Mouse (Mus musculus) layer of hippocampus, adult 9-11 months (tissue): Measurements from ENCODE around the gene Ogfod3.

Experiments
- DNase-seq: peaks from one replicate; pipeline ENCODE4 v3.0.0; 2022

The Ogfod3 gene

DNA sequence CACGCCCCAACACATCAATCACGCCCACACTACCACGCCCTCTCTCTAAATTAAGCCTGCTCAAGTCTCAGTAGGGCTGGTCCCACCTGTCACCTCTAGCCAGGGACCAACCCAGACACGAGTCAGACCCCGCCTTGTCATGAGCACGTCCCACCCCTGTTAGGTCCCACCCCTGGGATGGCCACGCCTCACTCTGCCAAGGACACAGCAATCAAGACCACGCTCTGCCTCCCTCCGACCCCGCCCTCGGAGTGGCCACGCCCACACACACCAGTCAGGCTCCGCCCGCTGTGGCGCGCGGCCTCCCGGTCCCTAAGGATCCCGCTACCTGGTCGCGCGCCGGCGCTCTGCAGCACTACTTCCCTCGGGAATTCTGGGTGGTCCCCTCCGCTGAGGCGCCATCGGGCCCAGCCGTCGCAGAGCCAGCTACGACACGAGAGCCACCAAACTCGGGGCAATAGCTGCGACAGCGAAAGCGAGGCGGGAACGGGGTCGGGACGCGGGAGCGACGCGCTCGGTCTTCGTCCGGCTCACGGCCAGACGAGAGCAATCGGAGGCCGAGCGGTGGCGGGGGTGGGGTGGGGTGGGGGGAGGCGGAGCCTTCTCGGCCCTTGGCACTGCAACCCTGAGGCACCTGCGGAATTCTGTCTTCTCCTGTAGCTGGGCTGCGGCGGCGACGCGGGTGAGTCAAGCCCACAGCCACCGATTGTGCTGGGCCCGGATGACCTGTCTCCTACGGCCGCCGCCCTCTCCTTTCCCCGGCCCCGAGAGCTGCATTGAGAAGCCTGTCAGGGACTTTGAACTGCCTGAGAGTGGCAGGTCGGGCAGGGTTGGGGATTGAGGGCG is at the start of gene Ogfod3, which contains the start of gene Hexdc:
Gene Ogfod3, minus strand, starts transcription at position 551 of the 846 bp plus-strand sequence.
Gene Hexdc, plus strand, starts transcription at position 273 of the 846 bp plus-strand sequence.
- DNase-seq: peak; percentile 96

DNA sequence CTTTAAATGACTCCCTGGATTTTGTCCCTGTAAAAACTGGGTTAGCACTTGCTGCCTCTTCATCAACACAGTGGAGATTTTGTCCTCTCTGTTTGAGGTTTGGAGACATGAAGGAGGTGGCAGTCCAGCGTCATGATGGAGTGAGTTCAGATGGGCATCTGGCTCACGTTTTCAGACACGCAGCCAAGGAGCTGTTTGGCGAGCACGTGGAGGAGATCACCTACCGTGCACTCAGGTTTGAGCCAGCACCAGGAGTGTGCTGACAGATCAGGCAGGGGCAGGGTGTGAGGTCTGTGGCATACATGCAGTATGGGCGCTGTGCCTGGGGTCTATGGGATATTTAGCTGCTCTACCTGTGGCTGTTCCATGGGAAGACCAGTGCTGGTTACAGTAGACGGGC is 45.7 kb upstream of the Ogfod3 start:
- DNase-seq: no peak

DNA sequence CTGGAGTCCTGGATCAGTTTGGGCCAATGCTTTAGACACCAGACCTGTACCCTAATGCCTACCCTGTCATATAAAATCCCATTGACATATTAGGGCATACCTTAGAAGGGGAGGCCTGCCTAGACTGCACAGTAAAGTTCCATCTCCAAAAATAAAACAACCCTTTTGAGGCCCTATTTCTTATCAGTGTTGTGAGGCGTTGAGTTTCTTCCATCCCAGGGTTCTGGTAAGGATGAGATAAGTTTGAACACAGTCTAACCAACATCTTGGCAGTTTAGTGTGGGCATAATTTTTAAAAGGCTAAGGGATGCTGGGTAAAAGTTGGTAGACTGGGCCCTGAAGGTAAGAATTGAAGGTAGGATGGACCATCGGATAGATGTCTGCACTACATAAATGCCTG is 35.2 kb upstream of the Ogfod3 start:
- no peak for DNase-seq

DNA sequence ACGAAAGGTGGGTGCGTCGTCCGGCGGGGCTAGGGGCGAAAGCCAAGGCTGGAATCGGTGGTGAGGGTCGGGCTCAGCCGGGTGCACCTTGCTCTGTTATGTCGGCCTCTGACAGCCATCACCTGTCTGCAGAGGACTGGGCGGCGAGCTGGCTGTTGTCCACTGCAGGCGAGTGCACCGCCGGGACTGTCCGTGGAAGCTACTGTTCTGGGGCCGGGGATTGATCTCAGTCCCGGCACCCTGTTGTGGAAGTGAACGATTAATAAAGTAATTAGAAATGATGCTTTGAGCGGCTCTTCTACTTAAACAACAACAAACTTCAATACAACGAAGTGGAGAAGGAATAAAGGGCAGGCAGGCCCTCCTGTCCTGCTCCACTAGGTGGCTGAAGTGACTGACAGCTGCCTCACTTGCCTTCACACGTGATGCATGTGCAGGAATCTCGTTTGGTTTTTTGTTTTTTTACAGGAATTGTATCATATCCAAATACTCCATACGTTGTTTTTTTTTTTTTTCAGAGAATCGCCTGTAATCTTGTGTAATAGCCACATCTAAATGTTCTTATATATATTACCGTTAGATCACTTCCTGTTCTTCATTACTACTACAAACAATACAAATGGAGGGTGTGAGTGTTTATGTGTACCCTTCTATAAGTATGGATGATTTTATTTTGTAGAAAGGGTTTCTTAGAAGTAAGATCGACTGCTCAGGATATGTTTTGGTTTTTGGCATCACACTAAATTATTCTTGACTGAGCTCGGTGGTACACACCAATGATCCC is 33.0 kb upstream of the Ogfod3 start:
- no peak for DNase-seq

DNA sequence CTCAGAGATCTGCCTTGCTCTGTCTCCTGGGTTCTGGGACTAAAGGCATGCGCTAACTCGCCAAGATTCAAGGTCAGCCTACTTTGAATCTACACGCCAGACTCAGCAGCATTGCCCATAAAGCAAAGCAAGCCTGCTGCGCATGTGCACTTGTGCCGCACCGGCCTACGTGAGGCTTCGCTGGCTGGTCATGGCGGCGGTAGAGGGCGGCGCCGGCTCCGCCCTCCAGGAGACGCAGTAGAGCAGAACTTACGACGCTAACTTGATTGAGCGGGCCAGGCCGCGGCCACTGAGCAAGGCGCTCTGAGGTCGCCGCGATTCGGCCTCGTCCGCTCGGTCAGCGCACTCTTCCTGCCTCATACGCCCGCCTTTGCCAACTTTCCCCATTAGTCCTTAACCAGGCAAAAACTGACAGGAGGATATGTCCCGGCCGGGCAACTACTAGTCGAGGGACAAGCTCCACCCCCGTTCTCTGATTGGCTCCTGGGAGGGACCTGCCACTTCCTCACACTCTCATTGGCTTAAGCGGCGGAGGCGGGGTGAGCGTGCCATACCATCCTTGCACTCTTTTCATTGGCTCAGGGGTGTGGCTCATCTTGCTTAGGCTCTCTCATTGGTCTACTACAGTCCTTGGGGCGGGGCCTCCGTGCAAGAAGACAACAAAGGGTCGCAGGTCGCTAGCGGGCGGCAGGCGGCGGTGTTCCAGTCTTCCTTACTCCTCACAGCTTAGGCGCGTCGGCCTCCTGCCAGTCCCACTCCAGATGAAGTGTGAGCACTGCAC is 32.2 kb upstream of the Ogfod3 start, which contains the start of gene Narf:
Gene Narf, plus strand, starts transcription at position 690 of the 781 bp plus-strand sequence.
- DNase-seq: peak; percentile 100

DNA sequence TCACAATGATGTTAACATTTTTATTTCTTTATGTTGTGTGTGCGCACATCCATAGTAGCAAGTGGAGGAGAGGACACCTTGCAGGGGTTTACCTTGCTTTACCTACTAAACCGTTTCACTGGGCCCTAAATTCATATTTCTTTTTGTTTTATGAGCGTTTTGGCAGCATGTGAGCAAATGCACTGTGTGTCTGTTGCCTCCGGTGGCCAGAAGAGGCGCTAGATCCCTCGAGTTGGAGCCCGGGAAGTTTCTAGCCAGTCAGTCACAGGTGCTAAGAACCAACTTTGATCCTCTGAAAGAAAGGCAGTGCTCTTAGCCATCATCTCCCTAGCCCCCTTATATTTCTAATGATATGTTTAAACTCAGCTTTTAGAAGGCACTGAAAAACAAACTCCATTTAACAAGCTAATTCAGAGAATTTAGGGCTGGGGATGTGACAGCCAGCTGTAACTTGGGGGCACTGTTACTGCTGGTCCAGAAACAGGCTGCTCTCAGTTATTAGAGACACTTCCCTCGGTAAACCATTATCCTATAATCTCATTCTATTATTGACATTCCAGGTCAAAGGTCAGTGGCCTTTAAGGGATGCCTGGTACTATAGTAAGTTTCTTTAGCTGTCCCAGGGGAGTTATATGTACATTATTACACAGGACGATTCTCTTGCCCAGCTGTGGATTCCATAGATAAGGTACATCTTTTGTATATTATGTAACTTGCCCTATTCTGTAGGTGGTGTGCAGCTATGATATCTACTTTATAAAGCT is 31.1 kb upstream of the Ogfod3 start:
- no peak for DNase-seq

DNA sequence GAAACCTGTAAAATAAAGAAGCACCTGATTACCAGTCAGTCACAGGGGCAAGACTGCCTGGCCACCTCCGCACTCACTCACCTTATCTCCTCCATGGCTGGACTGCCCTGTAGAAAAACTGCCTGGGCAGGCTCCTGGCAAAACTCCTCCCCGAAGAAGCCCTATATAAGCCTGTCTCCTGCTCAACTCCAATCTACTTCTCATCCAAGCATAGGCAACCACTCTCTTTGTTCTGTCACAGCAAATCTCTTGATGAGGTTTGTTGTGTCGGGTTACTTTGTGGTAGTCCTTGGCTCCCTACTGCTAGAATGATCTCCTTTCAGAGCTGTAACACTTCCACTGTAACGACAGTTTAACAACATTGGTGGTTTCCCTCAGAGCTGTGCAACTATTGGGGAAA is 28.2 kb upstream of the Ogfod3 start:
- DNase-seq: no peak

DNA sequence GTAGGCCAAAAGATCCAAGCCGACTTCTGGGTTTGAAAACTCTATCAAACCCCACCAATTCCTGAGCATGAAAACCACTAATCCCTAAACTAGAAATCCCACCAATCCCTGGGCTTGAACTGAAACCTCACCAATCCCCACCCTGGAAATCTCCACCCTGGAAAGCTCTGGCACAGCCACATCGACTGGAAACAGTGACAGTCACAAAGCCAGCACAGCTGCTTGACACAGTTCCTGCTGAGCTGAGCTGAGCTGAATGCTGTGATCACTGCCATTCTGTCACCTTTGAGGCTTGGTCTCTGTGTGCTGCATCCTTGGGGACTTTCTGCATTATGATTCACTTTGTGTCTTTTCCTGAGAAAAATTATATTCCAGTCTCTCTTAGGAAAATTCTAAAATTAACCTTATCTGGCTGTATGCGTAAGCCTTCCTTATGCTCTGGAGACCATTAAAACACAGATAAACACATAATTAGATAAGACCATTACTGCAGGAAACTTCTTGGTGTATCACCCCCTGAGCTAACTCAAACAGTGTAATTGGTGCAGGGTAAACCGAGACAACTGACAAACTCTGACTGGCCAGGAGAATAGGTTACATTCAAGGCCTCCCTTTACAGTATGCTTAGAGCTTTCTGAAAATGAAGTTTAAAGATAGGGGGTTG is 27.2 kb upstream of the Ogfod3 start:
- no peak for DNase-seq

DNA sequence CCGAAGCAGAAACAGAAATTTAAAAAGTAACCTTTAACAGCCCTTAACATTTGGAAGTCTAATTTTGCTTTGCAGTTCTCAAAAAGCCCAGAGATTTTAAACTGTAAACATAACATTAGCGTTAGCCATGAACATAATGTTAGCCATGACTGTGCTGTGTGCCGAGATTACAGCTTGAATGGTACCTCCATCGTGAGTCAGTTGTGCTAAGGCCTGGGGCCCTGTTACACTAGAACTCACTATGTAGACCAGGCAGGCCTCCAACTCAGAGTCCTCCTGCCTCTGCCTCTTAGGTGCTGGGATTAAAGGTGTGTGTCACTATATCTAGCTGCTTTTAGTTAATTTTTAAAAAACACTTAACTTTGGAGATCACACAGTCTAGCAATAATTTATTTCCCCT is 26.7 kb upstream of the Ogfod3 start:
- DNase-seq: no peak

DNA sequence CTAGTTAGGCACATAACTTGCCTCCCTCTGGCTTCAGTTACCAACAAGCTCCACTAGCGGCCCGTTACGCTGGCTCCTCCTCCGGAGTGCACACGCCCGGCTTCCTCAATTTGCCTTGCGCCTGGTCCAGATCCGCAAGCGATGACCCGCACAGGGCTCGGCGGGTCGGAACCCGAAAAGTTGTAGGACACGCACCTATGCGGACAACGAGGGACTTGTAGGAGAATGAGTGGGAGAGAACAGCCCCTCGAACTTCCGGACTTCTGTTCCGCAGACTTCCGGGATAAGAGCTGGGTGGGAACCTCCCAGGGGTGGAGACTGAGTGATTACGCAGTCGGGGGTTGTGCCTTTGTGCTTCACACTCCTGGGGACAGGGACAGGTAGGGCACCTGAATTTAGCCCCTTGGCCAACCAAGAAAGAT is 24.5 kb upstream of the Ogfod3 start, which contains the start of gene Cybc1:
Gene Cybc1, minus strand, starts transcription at position 305 of the 422 bp plus-strand sequence.
- peak; percentile 79 for DNase-seq

DNA sequence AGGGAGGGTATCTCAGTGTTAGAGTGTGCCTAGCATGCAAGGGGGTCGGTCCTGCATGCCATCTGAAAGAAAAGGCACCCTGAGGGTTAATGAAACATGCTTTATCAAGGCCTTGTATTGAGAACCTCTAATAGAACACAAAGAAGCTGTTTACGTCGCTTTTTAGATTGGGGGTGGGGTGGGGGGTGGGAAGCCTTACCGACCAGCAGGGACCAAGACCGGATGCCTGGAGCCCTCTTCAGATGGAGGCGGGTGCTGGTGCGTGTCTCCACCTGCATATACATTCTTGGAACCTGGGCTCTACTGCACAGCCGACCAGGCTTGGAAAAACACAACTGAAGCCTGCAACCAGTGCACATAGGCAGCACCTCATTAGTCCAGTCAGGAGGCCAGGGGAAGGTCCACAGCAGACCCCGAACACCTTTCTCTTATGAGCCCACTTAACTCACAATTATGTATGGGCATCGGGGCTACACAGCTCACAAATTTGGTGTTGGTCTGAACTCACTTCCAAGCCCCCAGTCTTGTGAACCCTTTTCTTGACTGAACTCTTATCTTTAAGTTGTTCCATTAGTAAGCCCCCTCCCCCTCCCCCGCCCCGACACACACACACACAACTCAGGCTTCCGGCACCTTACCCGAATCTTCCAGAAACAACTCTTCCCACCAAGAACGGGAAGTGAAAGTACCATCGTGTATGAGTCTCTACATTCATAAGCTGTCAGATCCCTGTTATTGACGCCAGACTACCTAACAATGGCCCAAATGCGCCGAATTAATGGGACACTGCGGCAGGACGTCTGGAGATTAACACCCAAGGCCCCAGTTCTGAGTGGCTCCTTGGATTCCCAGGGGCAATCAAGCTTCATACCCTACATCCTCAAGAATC is 23.9 kb upstream of the Ogfod3 start:
- no peak for DNase-seq

DNA sequence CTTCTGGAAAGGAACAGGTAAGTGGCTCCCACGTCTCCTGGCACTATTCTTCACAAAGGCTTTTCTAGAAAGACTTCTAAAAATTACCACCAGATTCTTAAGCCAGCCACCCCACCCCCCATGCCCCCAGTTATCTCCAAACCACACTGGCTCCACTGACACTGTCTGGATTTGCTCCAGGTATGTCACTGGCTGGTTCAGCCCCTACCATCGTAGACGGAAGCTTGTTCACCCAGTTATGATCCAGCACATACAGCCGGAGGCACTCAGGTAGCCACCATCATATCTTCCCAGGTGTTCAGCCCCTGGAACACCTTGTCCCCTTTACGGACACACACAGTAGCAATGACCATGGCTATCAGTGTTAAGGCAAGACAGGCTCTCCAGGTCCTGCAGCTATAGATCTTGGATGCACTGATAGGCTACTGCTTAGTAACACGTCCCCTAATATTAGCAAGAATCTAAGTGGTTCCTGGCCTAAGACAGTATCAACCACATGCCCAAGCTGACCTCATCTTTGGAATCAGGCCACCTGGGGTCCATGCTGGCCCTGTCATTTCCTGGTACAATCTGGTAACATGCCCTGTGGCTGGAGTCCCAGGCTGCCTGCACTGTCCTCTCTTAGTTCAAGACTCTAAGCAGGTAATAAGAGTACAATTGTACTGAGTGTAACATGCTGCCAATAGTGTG is 17.0 kb upstream of the Ogfod3 start:
- no peak for DNase-seq

DNA sequence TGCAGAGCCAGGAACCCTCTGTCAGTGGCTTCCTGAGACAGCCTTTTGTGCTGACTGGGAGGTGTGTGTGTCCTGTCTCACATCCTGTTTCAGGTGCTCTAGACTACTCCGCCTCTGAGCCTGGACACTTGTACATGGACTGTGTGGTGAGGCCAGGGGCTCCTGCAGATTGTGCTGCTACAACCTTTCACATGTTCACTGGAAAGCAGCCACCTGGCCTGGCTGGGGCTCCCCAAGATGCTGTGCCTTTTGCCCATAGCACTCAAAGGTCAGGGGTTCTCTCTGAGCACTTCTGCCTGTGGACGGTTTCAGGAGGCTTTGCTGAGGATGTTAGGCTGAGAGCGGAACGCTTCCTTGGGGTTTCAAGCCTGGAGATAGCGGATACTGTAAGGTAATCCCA is 16.3 kb upstream of the Ogfod3 start:
- no peak for DNase-seq

DNA sequence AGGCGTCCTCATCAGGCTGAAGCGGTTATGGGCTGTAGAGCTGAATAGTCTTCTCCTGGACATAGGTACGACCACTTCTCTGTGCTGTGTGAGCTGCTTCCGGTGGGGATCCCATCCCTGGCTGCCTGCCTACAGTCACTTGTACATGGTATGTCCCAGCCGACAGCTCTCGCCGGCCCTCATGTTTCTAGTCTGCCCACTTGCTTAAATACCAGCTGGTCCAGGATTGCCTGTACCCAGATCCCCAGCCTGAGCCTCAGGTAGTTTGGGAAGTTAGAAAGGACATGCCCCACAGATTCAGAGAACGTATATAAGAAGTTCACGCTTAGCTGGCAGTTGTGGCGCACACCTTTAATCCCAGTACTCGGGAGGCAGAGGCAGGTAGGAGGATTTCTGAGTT is 15.3 kb upstream of the Ogfod3 start:
- DNase-seq: no peak

DNA sequence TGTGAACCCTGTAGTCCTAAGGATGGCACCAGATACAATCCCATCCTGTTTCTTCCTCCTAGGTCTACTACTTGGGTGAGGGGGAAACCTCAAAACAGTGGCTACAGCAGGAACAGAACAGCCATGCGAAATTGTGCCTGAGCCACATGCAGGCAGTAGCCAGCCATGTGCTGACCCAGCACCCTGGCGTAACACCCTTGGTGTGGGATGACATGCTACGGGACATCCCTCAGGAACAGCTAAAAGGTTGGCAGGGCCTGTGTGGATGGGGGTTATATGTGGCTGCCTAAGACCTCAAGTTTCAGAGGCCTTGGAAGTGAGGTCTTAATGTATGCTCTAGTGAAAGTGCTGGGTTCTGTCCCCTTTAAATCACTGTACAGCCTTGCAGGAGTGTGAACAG is 12.3 kb upstream of the Ogfod3 start:
- DNase-seq: no peak

DNA sequence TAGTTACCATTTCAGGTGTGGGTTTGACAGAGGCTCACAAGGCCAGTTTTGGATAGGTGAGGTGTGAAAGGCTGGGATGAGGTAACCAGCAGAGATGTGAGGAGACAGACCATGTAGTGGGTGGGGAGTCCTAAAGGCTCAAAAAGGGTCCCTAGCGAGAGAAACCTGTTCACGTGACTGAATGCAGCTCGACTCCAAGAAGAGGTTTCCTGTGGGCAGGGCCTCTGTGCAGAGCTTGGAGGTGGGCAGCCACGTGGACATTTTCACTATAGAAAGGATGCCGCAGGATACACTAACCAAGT is 701 bp downstream of the Ogfod3 start:
- no peak for DNase-seq

DNA sequence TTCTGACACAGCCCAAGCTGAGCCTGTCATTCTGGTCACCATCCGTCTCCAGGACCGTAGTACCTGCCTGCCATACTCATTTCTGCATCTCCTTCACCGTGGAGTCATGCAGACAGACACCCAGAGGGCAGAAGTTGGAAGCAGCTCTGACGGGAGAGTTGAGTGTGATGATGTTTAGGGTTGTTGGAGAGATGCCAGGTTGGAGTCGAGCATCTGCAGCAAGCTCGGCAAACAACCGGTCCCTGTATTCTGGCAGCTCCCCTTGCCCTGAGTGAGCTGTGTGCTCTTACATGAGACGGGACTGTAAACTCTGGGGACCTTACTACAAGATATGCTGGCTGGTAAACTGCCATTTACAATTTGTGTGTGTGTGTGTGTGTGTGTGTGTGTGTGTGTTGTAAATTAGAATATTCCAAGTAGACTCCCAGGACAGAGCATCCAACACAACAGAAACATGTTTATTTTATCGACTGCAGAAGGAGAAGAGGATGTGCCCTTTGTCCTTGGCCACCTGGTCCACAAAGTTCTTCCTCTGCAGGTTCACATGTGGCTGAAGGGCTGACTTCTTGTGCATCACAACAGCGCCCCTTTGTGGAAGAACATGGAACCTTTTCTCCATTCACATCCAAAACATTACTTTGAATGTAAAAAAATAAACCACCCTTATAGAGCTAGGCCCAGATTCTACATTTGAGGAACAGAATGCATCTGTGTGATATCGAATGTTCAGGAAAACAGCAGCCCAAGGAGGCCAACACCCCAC is 2.9 kb downstream of the Ogfod3 start:
- peak; percentile 37 for DNase-seq

DNA sequence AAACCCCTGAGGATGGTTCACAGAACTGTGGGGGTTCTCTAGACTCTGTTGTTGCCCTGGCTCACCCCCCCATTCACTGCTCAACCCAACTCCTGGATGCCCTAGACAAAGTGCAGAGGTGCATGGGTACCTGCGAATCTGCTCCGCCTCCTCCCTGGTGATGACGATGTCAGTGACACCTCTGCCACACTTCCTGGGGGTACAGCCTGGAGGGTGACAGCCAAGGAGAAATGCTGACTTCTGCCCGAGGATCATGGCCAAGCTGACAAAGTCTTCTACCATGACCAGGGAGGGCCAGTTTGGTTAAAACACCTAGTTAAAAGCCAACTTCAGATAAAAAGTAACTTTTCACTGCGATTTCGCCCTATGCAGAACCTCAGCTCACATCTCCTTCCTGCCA is 3.7 kb downstream of the Ogfod3 start:
- DNase-seq: no peak

DNA sequence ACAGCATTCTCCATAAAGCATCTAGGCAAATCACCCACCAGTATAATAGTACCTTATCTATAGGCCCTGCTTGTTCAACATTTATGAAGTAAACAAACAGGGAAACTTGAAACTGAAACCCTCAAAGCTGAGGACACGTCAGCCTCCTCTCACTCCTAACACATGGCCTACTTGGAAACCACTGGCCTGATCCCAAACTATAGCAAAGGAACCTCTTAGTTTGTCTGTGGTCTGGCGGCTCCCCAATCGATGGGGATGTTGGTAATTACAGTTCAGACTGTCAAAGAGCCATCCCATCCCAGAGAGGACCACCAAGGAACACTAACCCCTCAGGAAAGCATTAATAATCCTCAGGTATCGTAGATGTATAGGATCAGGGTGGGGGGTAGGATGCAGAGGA is 4.7 kb downstream of the Ogfod3 start:
- DNase-seq: no peak
